ENCODE assay signal across 21 mouse cellular contexts in the genomic region with DNA sequence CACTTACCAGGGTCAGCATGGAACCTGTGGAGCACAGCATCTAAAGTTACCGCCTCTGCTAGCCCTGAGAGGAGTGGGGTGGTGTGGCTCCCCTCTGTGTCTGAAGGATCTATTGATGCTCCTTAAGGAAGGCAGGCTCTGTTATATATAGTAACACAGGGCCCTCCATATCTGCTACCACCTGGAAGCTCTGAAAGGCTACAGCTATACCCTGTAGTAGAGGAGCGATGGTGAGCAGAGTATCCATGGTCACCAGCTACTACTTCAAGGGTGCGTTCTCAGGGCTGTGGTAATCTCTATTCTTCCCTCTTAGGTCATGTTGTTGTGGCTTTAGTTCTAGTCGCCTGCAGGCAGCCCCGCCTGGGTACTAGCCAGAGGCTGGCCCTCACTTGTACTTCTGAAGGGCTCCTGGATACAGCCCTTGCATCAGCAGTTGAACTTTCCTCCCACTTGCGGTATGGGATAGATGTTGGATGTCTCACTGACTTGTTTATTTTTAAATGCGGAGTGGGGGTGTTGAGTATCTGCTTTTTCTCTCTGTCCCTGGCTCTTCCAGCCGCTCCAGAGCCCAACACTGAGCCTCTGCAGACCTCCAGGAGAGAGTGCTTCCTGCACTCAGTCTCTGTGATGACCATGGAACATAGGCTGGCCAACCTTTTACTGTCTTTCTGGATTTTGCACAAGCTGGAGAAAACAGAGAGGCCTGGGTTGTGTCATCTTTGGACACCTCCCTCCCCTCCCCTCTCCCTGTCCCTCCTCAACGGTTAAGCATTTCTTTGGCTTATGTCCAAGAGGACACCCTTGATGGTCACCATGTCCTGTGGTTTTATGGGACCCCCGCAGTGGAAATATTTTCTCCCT.
DNase-seq lines count a peak whose midpoint lies in the region; ATAC-seq lines count a peak whose summit lies in the region.
"Had no signal": no experiment of that assay in that cellular context is flagged by ENCODE, and none has a peak within 500 bp of the region (broad histone marks: within the 10 kb centered on the region; RNA-seq: fewer than 3 reads in every experiment).

No protein-coding gene starts in this region.

- H3K27ac ChIP-seq in kidney, embryonic 14.5 days (ENCODE audit: low read depth, low read length) = no peak overlapping the region
- no peak overlapping the region for H3K27ac ChIP-seq in embryonic facial prominence, embryonic 12.5 days
- H3K27ac ChIP-seq in stomach, embryonic 14.5 days (ENCODE audit: low read length) = peak overlapping the region; percentile 79
- no peak overlapping the region for H3K27ac ChIP-seq in hindbrain, embryonic 16.5 days (ENCODE audit: low read depth, low read length)
- H3K27ac ChIP-seq: embryonic facial prominence, embryonic 15.5 days; forebrain, embryonic 10.5 days; heart, adult 2 months; hindbrain, embryonic 12.5 days; neural tube, embryonic 13.5 days had no signal

- no peaks in the 10 kb centered on the region for H3K36me3 ChIP-seq in kidney, embryonic 14.5 days (ENCODE audit: control insufficient read depth, insufficient read depth, low read length)
- H3K36me3 ChIP-seq in embryonic facial prominence, embryonic 12.5 days = no peaks in the 10 kb centered on the region
- H3K36me3 ChIP-seq in stomach, embryonic 14.5 days (ENCODE audit: control insufficient read depth, insufficient read depth, low read length) = no peaks in the 10 kb centered on the region
- no peaks in the 10 kb centered on the region for H3K36me3 ChIP-seq in hindbrain, embryonic 16.5 days (ENCODE audit: control insufficient read depth, insufficient read depth, low read length)
- H3K36me3 ChIP-seq: embryonic facial prominence, embryonic 15.5 days; forebrain, embryonic 10.5 days; hindbrain, embryonic 12.5 days; neural tube, embryonic 13.5 days had no signal

- peak; percentile 78; the same call in 1 of the 2 replicates for ATAC-seq in kidney, embryonic 14.5 days (ENCODE audit: low FRiP score, low TSS enrichment)
- ATAC-seq in embryonic facial prominence, embryonic 12.5 days (ENCODE audit: insufficient number of reproducible peaks, insufficient read depth, low FRiP score, low TSS enrichment) = peak; percentile 64; the same call in 1 of the 2 replicates
- peak; percentile 88 for ATAC-seq in stomach, embryonic 14.5 days (ENCODE audit: insufficient number of reproducible peaks, insufficient read depth, low FRiP score, low read depth)
- ATAC-seq in hindbrain, embryonic 16.5 days = no peak
- ATAC-seq: liver, postnatal 0 days had no signal

- WGBS in kidney, embryonic 14.5 days = 76% methylated on average over 10 of the region's 10 CpGs
- WGBS in embryonic facial prominence, embryonic 12.5 days = 82% methylated on average over 10 of the region's 10 CpGs
- 55% methylated on average over 10 of the region's 10 CpGs for WGBS in stomach, embryonic 14.5 days
- 85% methylated on average over 10 of the region's 10 CpGs for WGBS in hindbrain, embryonic 16.5 days

- no peak overlapping the region for H3K9ac ChIP-seq in kidney, embryonic 14.5 days (ENCODE audit: low read depth, low read length)
- no peak overlapping the region for H3K9ac ChIP-seq in embryonic facial prominence, embryonic 12.5 days
- H3K9ac ChIP-seq in stomach, embryonic 14.5 days (replicated peaks; ENCODE audit: low read depth, low read length) = no peak overlapping the region
- no peak overlapping the region for H3K9ac ChIP-seq in hindbrain, embryonic 16.5 days (ENCODE audit: low read depth, low read length)
- H3K9ac ChIP-seq: embryonic facial prominence, embryonic 15.5 days; hindbrain, embryonic 12.5 days; liver, postnatal 0 days; neural tube, embryonic 13.5 days had no signal

- H3K4me1 ChIP-seq in kidney, embryonic 14.5 days (ENCODE audit: control insufficient read depth, insufficient read depth, low read length) = 0 out of 2 replicates have a peak, but pooled peaks cover 3% of the 10 kb centered on the region
- no peaks in the 10 kb centered on the region; the same call in 1 of the 2 replicates for H3K4me1 ChIP-seq in embryonic facial prominence, embryonic 12.5 days
- peaks cover 8% of the 10 kb centered on the region; the same call in 1 of the 2 replicates for H3K4me1 ChIP-seq in stomach, embryonic 14.5 days (ENCODE audit: control insufficient read depth, insufficient read depth, low read length)
- H3K4me1 ChIP-seq in hindbrain, embryonic 16.5 days (ENCODE audit: control insufficient read depth, insufficient read depth, low read depth, low read length) = no peaks in the 10 kb centered on the region
- H3K4me1 ChIP-seq: embryonic facial prominence, embryonic 15.5 days; forebrain, embryonic 10.5 days; hindbrain, embryonic 12.5 days; neural tube, embryonic 13.5 days had no signal

- intact Hi-C loops in heart, postnatal 25 days (cut with DNase I) = no loop called here

- H3K9me3 ChIP-seq in kidney, embryonic 14.5 days (ENCODE audit: control insufficient read depth, low read length) = no peaks in the 10 kb centered on the region
- H3K9me3 ChIP-seq in embryonic facial prominence, embryonic 12.5 days = no peaks in the 10 kb centered on the region
- 0 out of 2 replicates have a peak, but pooled peaks cover 3% of the 10 kb centered on the region for H3K9me3 ChIP-seq in stomach, embryonic 14.5 days (ENCODE audit: control insufficient read depth, low read depth, low read length)
- H3K9me3 ChIP-seq in hindbrain, embryonic 16.5 days (ENCODE audit: control insufficient read depth, low read length) = no peaks in the 10 kb centered on the region
- H3K9me3 ChIP-seq: embryonic facial prominence, embryonic 15.5 days; neural tube, embryonic 13.5 days had no signal

- DNase-seq in kidney, adult 11 months = no peak
- peak; percentile 57 for DNase-seq in kidney, postnatal 10 days
- no peak for DNase-seq in adipocyte (ENCODE audit: low spot score)
- no peak for DNase-seq in heart, postnatal 25 days (ENCODE audit: low spot score)
- DNase-seq: adrenal gland, postnatal 14 days; cerebellum, adult 18-20 months; gastrocnemius, postnatal 10 days; heart, adult 2 months; liver; liver, postnatal 0 days; lung, postnatal 14 days; right cerebral cortex, adult 18-20 months; thymus, postnatal 36 days had no signal

- H3K27me3 ChIP-seq in kidney, embryonic 14.5 days (ENCODE audit: control insufficient read depth, insufficient read depth, low read length) = no peaks in the 10 kb centered on the region
- no peaks in the 10 kb centered on the region for H3K27me3 ChIP-seq in embryonic facial prominence, embryonic 12.5 days
- no peaks in the 10 kb centered on the region for H3K27me3 ChIP-seq in stomach, embryonic 14.5 days (ENCODE audit: control insufficient read depth, insufficient read depth, low read length)
- H3K27me3 ChIP-seq in hindbrain, embryonic 16.5 days (replicated peaks; ENCODE audit: control insufficient read depth, insufficient read depth, low read length) = no peaks in the 10 kb centered on the region
- H3K27me3 ChIP-seq: embryonic facial prominence, embryonic 15.5 days; hindbrain, embryonic 12.5 days; neural tube, embryonic 13.5 days had no signal

- no peak overlapping the region for H3K4me3 ChIP-seq in kidney, embryonic 14.5 days (ENCODE audit: low read length)
- H3K4me3 ChIP-seq in embryonic facial prominence, embryonic 12.5 days = no peak overlapping the region
- H3K4me3 ChIP-seq in stomach, embryonic 14.5 days (ENCODE audit: low read depth, low read length) = no peak overlapping the region
- H3K4me3 ChIP-seq in hindbrain, embryonic 16.5 days (ENCODE audit: low read length) = no peak overlapping the region
- H3K4me3 ChIP-seq: embryonic facial prominence, embryonic 15.5 days; forebrain, embryonic 10.5 days; heart, adult 2 months; hindbrain, embryonic 12.5 days; neural tube, embryonic 13.5 days had no signal

- no peak overlapping the region for H3K4me2 ChIP-seq in kidney, embryonic 14.5 days (replicated peaks; ENCODE audit: low read depth, low read length)
- H3K4me2 ChIP-seq in embryonic facial prominence, embryonic 12.5 days (replicated peaks) = no peak overlapping the region
- H3K4me2 ChIP-seq in stomach, embryonic 14.5 days (replicated peaks; ENCODE audit: low read depth, low read length) = no peak overlapping the region
- H3K4me2 ChIP-seq in hindbrain, embryonic 16.5 days (ENCODE audit: low read length) = no peak overlapping the region
- H3K4me2 ChIP-seq: embryonic facial prominence, embryonic 15.5 days; hindbrain, embryonic 12.5 days; neural tube, embryonic 13.5 days had no signal
